Mouse (Mus musculus) adipocyte (in vitro differentiated cells): Measurements from ENCODE around the gene Sys1.

ENCODE experiments used
- DNase-seq: peaks from one replicate; pipeline ENCODE4 v3.0.0-alpha.2; 2016; ENCODE audit warnings: low spot score

Gene Sys1

DNA sequence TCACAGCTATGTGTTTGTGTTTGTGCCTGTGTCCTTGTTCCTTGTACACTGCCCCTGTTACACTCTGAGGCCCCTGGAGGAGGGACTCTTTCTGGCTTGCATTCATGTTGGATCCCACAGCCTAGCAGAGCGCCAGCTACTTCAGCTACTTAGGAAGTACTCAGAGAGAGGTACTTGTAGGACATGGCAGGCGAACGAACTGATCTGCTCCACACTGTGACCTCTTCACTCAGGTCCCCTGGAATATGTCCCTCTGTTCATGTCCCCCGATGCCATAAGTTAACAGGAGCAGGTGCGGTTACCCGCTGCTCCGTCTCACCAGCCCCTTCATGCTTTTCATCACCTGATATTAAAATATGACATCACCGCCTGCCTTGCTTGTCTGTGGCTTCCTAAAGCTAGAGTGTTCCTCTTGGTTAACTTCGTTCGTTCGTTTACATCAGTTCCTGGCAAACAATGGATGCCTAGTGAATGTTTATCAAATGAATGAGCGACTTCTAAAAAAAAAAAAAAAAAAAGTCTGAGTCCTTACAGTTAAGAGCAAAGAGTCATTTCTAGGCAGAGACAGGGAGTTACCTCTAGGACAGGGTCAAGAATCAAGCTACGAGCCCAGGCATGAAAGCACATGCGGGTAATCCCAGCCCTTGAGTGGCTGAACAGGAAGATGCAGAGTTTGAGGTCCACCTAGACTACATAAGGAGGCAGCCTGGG, 3.6 kb upstream of the Sys1 start:
- no peak for DNase-seq

- DNase-seq = no peak
Observed at GRCm38 (mm10) chr2:164453887-164454500, 2.8 kb upstream of the Sys1 start.

DNA sequence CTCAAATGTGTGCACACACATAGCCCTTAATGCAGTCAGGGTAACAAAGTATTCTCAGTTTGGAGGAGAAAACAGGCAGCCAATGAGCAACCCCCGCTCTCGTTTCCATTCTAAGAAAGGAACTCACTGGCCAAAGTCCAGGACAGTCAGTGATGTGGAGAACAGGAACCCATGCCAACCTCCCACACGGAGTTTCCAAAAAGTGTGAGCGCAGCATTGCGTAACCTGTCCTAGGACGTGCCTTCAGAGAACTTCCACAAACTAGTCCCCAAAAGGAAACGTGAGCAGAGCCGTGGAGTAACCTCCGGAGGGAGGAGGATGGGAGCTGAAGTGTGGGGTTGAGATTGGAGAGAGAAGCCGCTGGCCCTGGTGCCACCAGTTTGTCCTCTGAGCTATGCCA, 1.9 kb upstream of the Sys1 start:
- peak; percentile 97 for DNase-seq

- peak; percentile 88 for DNase-seq
Observed at GRCm38 (mm10) chr2:164455421-164456190, 1.2 kb upstream of the Sys1 start.

DNA sequence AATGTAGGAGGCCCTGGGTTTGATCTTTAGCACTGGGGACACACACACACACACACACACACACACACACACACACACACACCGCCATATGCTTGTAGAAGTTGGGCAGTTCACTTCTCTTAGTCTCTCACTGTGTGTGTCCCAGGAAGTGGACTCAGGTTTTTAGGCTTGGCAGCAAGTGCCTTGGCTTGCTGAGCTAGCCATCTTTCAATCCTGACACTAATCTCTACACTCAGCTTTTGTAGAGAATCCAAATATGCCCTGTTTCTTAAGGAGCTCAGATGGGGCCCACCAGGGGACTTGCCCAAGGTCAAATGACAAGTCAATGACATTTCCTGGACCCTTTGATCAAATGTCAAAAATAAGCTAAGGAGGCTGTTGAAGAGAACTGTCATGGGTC, 351 bp upstream of the Sys1 start:
- peak; percentile 41 for DNase-seq

DNA sequence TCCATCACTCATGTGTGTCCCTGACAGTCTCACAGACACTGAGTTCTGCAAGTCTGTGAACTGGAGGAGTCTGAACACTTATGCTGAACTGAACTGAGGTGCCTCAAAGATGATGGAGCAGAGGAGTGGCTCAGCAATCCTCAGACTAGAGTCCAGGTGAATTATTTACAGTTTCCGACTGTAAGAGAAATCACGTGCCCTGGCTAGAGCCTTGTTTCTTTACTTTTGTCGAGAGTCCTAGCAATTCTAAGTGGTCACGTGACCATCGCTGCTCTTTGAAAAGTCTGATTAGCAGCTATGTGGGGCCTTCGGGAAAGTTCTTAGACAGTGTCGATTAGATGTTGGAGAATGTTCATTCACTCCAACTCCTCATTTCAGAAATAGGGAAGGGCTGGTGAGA, 1.2 kb downstream of the Sys1 start:
- DNase-seq = no peak

- DNase-seq = peak; percentile 46
Observed at GRCm38 (mm10) chr2:164458535-164458934, 1.8 kb downstream of the Sys1 start.

- DNase-seq = peak; percentile 100
Observed at GRCm38 (mm10) chr2:164460745-164461551, 4.2 kb downstream of the Sys1 start, which contains the start of gene Gm20458. Gene Gm20458 (plus strand): TSS chr2:164460967.

GRCm38 (mm10) chr2:164465161-164465560, 8.4 kb downstream of the Sys1 start:
- peak; percentile 53 for DNase-seq

DNA sequence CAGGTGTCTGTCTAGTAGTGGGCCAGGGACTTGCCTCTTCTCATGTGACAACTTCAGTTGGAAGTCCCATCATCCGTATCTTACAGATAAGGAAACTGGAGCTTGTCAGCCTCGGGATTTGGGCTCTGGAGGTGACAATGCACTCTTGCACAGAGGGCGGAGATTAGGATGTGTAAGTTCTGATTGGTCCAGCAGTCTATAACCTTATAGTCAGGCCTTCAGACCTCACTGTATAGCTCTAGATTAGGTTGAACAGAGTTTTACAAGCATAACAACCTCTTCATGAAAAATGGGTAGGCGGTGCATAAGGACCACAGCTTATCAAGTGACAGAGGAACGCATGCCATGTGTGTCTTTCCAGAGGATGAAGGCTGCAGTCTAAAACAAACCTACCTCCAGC, 10.0 kb downstream of the Sys1 start:
- DNase-seq = no peak

GRCm38 (mm10) chr2:164470254-164470653, 13.5 kb downstream of the Sys1 start:
- DNase-seq = peak; percentile 47

DNA sequence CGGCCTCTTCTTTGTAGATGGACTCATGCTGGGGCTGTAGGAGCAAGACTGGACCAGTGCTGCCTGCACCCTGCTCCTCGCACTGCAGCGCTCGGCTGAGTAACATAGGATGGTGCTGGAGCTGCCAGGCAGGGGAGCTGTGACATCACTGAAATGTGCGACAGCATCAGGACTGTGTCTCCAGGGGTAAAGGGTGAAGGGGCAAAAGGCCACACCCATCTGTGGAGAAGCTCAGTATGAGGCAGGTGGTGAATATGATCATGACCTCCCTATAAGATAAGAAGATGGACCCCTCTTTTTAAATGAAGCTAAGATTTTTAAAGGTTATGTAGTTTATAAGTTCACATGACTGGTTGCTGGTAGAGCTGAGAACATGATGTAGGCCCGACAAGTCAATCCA, 16.9 kb downstream of the Sys1 start, which contains the start of gene Trp53tg5:
Gene Trp53tg5 (minus strand): TSS at position 101 of the 400 bp plus-strand sequence.
- no peak for DNase-seq

GRCm38 (mm10) chr2:164485681-164486257, 29.0 kb downstream of the Sys1 start, which contains the start of gene Dbndd2:
Gene Dbndd2 (plus strand): TSS chr2:164486106.
- no peak for DNase-seq

DNA sequence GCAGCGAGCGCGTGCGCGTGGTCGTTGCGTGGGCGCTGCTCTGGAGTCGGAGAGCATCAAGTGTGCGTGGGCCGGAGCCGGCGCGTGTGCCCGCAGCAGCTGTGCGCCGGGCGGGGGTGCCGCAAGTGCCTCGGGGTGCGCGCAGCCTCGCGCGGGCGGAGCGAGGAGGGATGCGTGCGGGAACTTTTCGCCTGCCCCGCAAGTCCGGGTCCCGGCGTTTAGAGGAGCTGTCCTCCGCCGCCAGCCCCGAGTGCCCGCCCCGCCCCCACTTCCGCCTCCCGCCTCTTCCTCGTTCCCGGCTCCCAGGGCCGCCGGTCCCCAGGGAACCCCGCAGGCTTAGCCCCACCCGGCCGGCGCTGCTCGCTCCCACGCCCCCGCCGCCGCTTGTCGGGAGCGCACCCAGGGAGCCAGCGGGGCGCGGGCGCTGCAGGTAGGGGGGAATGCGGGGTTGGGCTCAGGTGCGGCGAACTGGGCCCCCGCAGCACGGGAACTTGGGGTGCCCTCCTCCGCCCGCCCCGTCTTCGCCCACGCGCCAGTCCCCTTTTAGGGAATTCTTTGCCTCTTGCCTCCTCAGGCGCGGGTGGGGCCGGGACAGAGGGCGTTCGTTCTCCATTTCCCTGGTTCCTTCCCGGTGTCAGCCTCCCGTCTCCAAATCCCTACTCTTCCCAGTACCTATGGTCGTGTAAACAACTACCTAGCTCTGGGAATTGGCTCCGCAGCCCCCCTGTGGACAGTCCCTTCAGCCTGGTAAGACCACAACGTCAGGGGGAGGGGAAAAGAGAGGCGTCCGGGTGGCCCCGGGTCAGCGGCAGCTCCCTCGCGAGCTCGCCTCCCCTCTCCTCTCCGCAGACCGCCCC, 29.7 kb downstream of the Sys1 start:
- no peak for DNase-seq

DNA sequence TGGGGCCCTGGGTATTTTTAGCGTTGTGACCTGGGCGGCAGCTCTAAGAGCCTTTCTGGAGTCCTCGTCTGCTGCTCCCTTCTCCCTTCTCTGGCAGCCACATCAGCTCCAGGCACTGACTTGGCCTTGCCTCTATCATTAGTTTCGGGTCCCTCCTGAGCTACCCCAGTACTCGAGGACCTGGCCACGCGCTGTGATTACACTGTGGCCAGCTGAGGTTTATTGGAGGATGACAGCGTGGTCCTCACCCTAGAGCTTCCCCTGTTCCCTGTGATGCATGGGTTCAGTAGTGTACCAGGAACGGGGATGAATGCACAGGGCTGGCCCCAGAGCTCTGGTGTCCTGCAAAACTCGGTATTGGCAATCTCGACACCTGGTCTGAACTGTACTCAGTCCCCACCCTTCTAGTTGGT, 30.4 kb downstream of the Sys1 start:
- DNase-seq = no peak

DNA sequence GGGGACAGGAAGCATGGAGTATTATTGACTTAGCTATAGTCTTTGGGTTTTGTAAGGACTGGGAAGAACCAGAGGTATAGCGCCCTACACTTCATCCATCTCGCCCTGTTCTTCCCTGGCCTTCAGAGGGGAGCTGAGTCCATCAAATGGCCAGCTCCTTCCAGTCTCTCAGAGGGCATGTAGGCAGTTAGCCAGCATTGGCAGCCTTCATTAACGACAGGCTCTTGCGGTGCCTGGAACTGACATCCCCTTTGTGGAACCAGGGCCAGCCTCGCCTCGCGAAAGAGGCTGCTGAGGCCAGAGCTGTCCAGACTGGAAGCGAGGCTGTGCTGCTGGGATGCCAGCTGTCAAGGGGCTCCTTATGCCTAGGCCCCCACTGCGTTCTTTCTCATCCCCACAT, 31.0 kb downstream of the Sys1 start:
- DNase-seq = no peak

DNA sequence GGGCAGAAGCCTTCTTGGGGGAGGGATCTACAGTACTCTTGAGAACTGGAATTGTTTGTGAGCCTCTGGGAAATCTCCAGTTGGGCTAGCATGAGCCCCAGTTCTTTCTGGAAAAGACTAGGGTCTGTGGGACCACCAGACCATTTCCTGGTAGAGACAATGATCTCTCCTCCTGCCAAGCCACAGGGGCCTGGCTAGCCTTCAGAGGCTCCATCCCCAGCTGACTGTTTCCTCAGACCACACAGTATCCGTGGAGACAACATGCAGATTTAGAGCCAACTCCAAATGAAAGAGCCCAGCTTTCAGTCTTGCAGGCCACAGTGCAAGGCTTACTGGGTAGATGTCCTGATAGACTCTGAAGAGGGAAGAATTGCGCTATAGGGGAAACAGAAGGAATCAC, 37.4 kb downstream of the Sys1 start:
- no peak for DNase-seq

DNA sequence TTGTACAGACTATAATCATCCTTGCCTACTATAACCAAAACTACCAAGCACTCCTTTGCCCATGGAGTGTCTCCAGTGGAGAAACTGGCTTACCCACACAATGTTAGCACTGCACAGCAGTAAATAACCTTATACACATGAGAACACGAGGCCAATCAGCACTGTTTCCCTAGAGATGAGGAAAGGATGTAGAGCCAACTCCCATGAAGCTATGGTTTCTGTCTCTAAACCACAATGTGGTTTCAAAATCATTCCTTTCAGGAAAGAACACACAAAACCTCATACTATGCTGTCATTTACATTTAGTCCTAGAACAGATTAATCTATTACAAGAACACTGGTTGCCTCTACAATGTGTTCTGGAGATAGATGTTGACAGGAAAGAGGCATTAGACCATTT, 39.6 kb downstream of the Sys1 start:
- no peak for DNase-seq

DNA sequence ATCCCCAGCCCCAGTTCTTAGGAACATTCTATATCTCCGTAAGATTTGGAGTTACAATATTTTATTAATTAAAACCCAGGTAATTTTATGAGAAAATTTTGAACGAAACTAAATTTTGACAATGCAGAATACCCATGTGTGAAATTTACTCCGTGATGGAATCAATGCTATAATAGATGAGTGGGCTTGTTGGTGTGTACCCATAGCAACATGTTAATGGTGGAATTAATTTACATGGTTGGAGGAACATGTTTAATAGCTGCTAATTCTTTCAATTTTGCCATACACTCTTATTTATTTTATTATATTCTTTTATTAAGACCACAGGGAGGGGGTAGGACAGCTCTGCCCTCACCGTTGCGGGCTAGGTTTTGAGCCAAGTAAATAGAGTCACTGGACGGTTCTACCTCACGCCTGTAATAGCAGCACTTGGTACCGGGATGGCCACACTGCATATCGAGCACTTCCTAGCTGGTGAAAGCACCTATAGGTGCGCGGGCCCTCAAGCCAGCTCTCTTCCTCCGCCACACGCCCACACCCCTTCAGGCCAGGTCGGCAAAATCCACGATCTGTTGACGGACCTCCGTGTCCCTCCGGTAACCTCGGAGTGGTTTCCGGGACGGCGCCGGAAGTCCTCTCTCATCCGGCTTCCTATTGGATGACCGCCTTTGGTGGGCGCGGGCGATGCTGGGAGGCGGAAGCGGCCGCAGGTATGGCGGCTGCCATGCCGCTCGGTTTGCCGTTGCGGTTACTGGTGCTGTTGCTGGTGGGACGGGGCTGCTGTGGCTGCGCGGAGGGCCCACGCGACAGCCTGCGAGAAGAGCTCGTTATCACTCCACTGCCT, 40.3 kb downstream of the Sys1 start, which contains the start of gene Pigt:
Gene Pigt (plus strand): TSS at position 674 of the 844 bp plus-strand sequence.
- peak; percentile 82 for DNase-seq
